In the genomic region with DNA sequence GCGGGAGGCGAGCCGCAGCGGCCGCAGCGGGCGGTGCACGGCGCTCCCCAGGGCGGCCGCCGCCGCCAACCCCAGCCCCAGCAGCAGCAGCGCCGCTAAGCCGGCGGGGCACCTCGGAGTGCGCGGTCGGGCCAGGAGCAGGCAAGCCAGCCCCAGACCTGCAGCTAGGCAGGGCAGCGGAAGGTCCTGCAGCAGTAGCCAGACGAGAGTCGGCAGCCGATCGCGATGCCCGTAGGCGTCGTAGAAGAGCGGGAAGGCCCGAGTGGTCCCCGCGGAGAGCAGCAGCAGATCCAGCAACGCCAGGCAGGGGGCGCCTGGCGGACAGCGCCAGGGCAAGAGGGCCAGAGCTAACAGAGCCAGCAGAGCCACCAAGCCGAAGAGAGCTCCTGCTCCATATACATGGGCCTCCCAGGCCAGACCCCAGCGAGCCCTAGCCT, we compare ENCODE assay signal across 8 mouse cellular contexts. TPM values are rescaled to one million over a fixed set of nuclear protein-coding genes. Genes with fewer than 3 reads are reported as not detected.
DNase-seq lines count a peak whose midpoint lies in the region; ATAC-seq and TF ChIP-seq lines count a peak whose summit lies in the region.

No protein-coding gene starts in this region.

- H3K27me3 ChIP-seq in embryonic facial prominence, embryonic 14.5 days (replicated peaks; ENCODE audit: control insufficient read depth, insufficient read depth, low read length) = peaks cover 56% of the 10 kb centered on the region
- peaks cover 81% of the 10 kb centered on the region for H3K27me3 ChIP-seq in heart, embryonic 10.5 days (ENCODE audit: insufficient read depth, poor library complexity, severe bottlenecking)
- peaks cover 82% of the 10 kb centered on the region for H3K27me3 ChIP-seq in limb, embryonic 15.5 days
- peaks cover 21% of the 10 kb centered on the region for H3K27me3 ChIP-seq in midbrain, postnatal 0 days (ENCODE audit: insufficient read depth, low read length)

- no peaks in the 10 kb centered on the region for H3K36me3 ChIP-seq in embryonic facial prominence, embryonic 14.5 days (ENCODE audit: control insufficient read depth, insufficient read depth, low read length)
- H3K36me3 ChIP-seq in heart, embryonic 10.5 days = no peaks in the 10 kb centered on the region
- H3K36me3 ChIP-seq in limb, embryonic 15.5 days = no peaks in the 10 kb centered on the region
- H3K36me3 ChIP-seq in midbrain, postnatal 0 days (ENCODE audit: insufficient read depth, low read length) = peaks cover 9% of the 10 kb centered on the region

- H3K9ac ChIP-seq in embryonic facial prominence, embryonic 14.5 days (ENCODE audit: low read depth, low read length) = peak overlapping the region; percentile 64
- peak overlapping the region; percentile 58 for H3K9ac ChIP-seq in limb, embryonic 15.5 days
- peak overlapping the region; percentile 57 for H3K9ac ChIP-seq in midbrain, postnatal 0 days (replicated peaks; ENCODE audit: low read length, poor library complexity, severe bottlenecking)

- peak; percentile 81 for TF ChIP-seq CTCF in midbrain, postnatal 0 days (IDR thresholded peaks at IDR 0.05)

- DNase-seq in 3T3-L1 (ENCODE audit: low read depth, low spot score) = peak; percentile 73
- DNase-seq in adrenal gland, postnatal 4 days (ENCODE audit: low spot score in 2 of 2) = peak; percentile 48 to 58
- peak; percentile 83 for DNase-seq in embryonic facial prominence, embryonic 14.5 days (ENCODE audit: low spot score)
- DNase-seq in heart, embryonic 10.5 days (ENCODE audit: low spot score) = peak; percentile 91
- peak; percentile 75 for DNase-seq in kidney, adult 9 months
- DNase-seq in midbrain, postnatal 0 days (ENCODE audit: low spot score) = peak; percentile 79
- peak; percentile 47 to 55 for DNase-seq in spleen, postnatal 14 days (ENCODE audit: low spot score in 2 of 2)

- WGBS in embryonic facial prominence, embryonic 14.5 days = 0% methylated on average over 10 of the region's 40 CpGs
- WGBS in heart, embryonic 10.5 days = 1% methylated on average over 40 of the region's 40 CpGs
- 1% methylated on average over 39 of the region's 40 CpGs for WGBS in limb, embryonic 15.5 days
- WGBS in midbrain, postnatal 0 days = 2% methylated on average over 40 of the region's 40 CpGs

- no peak overlapping the region for H3K27ac ChIP-seq in embryonic facial prominence, embryonic 14.5 days (replicated peaks; ENCODE audit: low read depth, low read length)
- peak overlapping the region; percentile 78 for H3K27ac ChIP-seq in heart, embryonic 10.5 days
- no peak overlapping the region for H3K27ac ChIP-seq in limb, embryonic 15.5 days
- H3K27ac ChIP-seq in midbrain, postnatal 0 days (ENCODE audit: low read depth, low read length) = no peak overlapping the region

- H3K4me1 ChIP-seq in embryonic facial prominence, embryonic 14.5 days (ENCODE audit: control insufficient read depth, insufficient read depth, low read length) = no peaks in the 10 kb centered on the region; the same call in 1 of the 2 replicates
- H3K4me1 ChIP-seq in heart, embryonic 10.5 days = peaks cover 33% of the 10 kb centered on the region
- peaks cover 18% of the 10 kb centered on the region for H3K4me1 ChIP-seq in limb, embryonic 15.5 days
- 0 out of 2 replicates have a peak, but pooled peaks cover 5% of the 10 kb centered on the region for H3K4me1 ChIP-seq in midbrain, postnatal 0 days (ENCODE audit: insufficient read depth, low read length)

- H3K4me3 ChIP-seq in embryonic facial prominence, embryonic 14.5 days (ENCODE audit: low read depth, low read length) = peak overlapping the region; percentile 55
- peak overlapping the region; percentile 69 for H3K4me3 ChIP-seq in heart, embryonic 10.5 days
- H3K4me3 ChIP-seq in limb, embryonic 15.5 days = peak overlapping the region; percentile 54
- H3K4me3 ChIP-seq in midbrain, postnatal 0 days (ENCODE audit: low read depth, low read length) = peak overlapping the region; percentile 39

- peak overlapping the region; percentile 100 for H3K4me2 ChIP-seq in embryonic facial prominence, embryonic 14.5 days (ENCODE audit: low read depth, low read length)
- H3K4me2 ChIP-seq in limb, embryonic 15.5 days = peak overlapping the region; percentile 100
- peak overlapping the region; percentile 88 for H3K4me2 ChIP-seq in midbrain, postnatal 0 days (ENCODE audit: low read depth, low read length, poor library complexity, severe bottlenecking)

- peak; percentile 87 for ATAC-seq in embryonic facial prominence, embryonic 14.5 days (ENCODE audit: low read depth)
- ATAC-seq in limb, embryonic 15.5 days (ENCODE audit: insufficient number of reproducible peaks, low FRiP score, low TSS enrichment, low read depth) = no peak
- peak; percentile 69 for ATAC-seq in midbrain, postnatal 0 days (ENCODE audit: low FRiP score)

- H3K9me3 ChIP-seq in embryonic facial prominence, embryonic 14.5 days (ENCODE audit: control insufficient read depth, low read length) = no peaks in the 10 kb centered on the region
- H3K9me3 ChIP-seq in heart, embryonic 10.5 days = no peaks in the 10 kb centered on the region
- H3K9me3 ChIP-seq in limb, embryonic 15.5 days = no peaks in the 10 kb centered on the region
- H3K9me3 ChIP-seq in midbrain, postnatal 0 days (ENCODE audit: low read length) = no peaks in the 10 kb centered on the region

RNA-seq across cellular contexts. Expression of gene Rbm28, which starts 6.2 kb away (rescaled TPM):
- 10 to 100 TPM; 32.5 to 33.7 TPM for total RNA-seq in adrenal gland, postnatal 4 days (2021)
- 35.9 and 39.5 TPM in 2 replicates for polyA plus RNA-seq in embryonic facial prominence, embryonic 14.5 days (2014; fragmentation: Nextera tagmentation; extraction: Ambion mirVana)
- polyA plus RNA-seq in heart, embryonic 10.5 days (2016; fragmentation: Nextera tagmentation; extraction: Ambion mirVana) = 30.0 and 44.4 TPM in 2 replicates
- 30.7 and 31.5 TPM in 2 replicates for polyA plus RNA-seq in limb, embryonic 15.5 days (2015; fragmentation: Nextera tagmentation; extraction: Ambion mirVana)
- 17.8 and 25.2 TPM in 2 replicates for total RNA-seq in midbrain, postnatal 0 days (2014; rRNA removed)
- 18.8 and 20.9 TPM in 2 replicates for polyA plus RNA-seq in midbrain, postnatal 0 days (2015; fragmentation: Nextera tagmentation; extraction: Ambion mirVana)

RNA-seq across cellular contexts. Expression of gene Prrt4, which starts 8.4 kb away (rescaled TPM):
- 10 to 100 TPM; 11.1 to 11.7 TPM for total RNA-seq in adrenal gland, postnatal 4 days (2021)
- 0.82 and 1.4 TPM in 2 replicates for polyA plus RNA-seq in embryonic facial prominence, embryonic 14.5 days (2014; fragmentation: Nextera tagmentation; extraction: Ambion mirVana)
- 3.2 and 4.3 TPM in 2 replicates for polyA plus RNA-seq in heart, embryonic 10.5 days (2016; fragmentation: Nextera tagmentation; extraction: Ambion mirVana)
- polyA plus RNA-seq in limb, embryonic 15.5 days (2015; fragmentation: Nextera tagmentation; extraction: Ambion mirVana) = 0.67 and 0.83 TPM in 2 replicates
- 31.9 and 40.2 TPM in 2 replicates for total RNA-seq in midbrain, postnatal 0 days (2014; rRNA removed)
- 15.4 and 16.6 TPM in 2 replicates for polyA plus RNA-seq in midbrain, postnatal 0 days (2015; fragmentation: Nextera tagmentation; extraction: Ambion mirVana)

RNA-seq across cellular contexts. Expression of gene Impdh1, which starts 45.2 kb away (rescaled TPM):
- total RNA-seq in adrenal gland, postnatal 4 days (2021) = 10 to 100 TPM; 62.1 to 65.9 TPM
- polyA plus RNA-seq in embryonic facial prominence, embryonic 14.5 days (2014; fragmentation: Nextera tagmentation; extraction: Ambion mirVana) = 47.1 and 50.7 TPM in 2 replicates
- polyA plus RNA-seq in heart, embryonic 10.5 days (2016; fragmentation: Nextera tagmentation; extraction: Ambion mirVana) = 50.7 and 54.0 TPM in 2 replicates
- 50.4 and 56.8 TPM in 2 replicates for polyA plus RNA-seq in limb, embryonic 15.5 days (2015; fragmentation: Nextera tagmentation; extraction: Ambion mirVana)
- 35.6 and 37.5 TPM in 2 replicates for total RNA-seq in midbrain, postnatal 0 days (2014; rRNA removed)
- polyA plus RNA-seq in midbrain, postnatal 0 days (2015; fragmentation: Nextera tagmentation; extraction: Ambion mirVana) = 60.6 and 62.1 TPM in 2 replicates
